Mouse (Mus musculus) kidney, embryonic 14.5 days (tissue): ENCODE measurements around the gene Hoxa3. TPM values are rescaled to one million over a fixed set of nuclear protein-coding genes. Genes with fewer than 3 reads are reported as not detected.

Source experiments
- ATAC-seq: fragments of 200-750 bp; cut with Nextera tagmentation; 2 replicates; pipeline ENCODE4 v1.8.0; 2017; ENCODE audit warnings: moderate number of reproducible peaks, mild to moderate bottlenecking, moderate TSS enrichment, moderate library complexity; ENCODE audit not compliant: low FRiP score, low TSS enrichment
- H3K27ac ChIP-seq: fragments of 300-500 bp; sonication (generic); 2 replicates; pipeline ENCODE4 v1.5.1; 2014; ENCODE audit warnings: low read depth, mild to moderate bottlenecking, low read length, moderate library complexity, mixed read lengths
- H3K27me3 ChIP-seq: fragments of 300-500 bp; sonication (generic); 2 replicates; pipeline ENCODE4 v1.6.1; 2014; ENCODE audit warnings: mild to moderate bottlenecking, low read length; ENCODE audit not compliant: control insufficient read depth, insufficient read depth
- H3K36me3 ChIP-seq: fragments of 300-500 bp; sonication (generic); 2 replicates; pipeline ENCODE4 v1.6.1; 2014; ENCODE audit warnings: low read length, mixed read lengths; ENCODE audit not compliant: control insufficient read depth, insufficient read depth
- H3K4me1 ChIP-seq: fragments of 300-500 bp; sonication (generic); 2 replicates; pipeline ENCODE4 v1.6.1; 2014; ENCODE audit warnings: low read length, mixed read lengths; ENCODE audit not compliant: control insufficient read depth, insufficient read depth
- H3K4me2 ChIP-seq: fragments of 300-500 bp; sonication (generic); replicated peaks from 2 replicates; pipeline ENCODE4 v1.6.1; 2014; ENCODE audit warnings: low read depth, mild to moderate bottlenecking, low read length
- H3K4me3 ChIP-seq: fragments of 300-500 bp; sonication (generic); 2 replicates; pipeline ENCODE4 v1.5.1; 2014; ENCODE audit warnings: mild to moderate bottlenecking, low read length
- H3K9ac ChIP-seq: fragments of 300-500 bp; sonication (generic); 2 replicates; pipeline ENCODE4 v1.6.1; 2014; ENCODE audit warnings: low read depth, mild to moderate bottlenecking, low read length, moderate library complexity
- H3K9me3 ChIP-seq: fragments of 300-500 bp; sonication (generic); 2 replicates; pipeline ENCODE4 v1.6.1; 2016; ENCODE audit warnings: low read length; ENCODE audit not compliant: control insufficient read depth
- WGBS: fragments of 180-500 bp; shearing (Covaris S2); extraction: QIAGEN DNeasy Blood & Tissue Kit; methylation state at CpG from one replicate; pipeline ENCODE4 v1.1.7; 2014; 5-methylcytosine and 5-hydroxymethylcytosine counted together
- polyA plus RNA-seq: library from polyadenylated mRNA; unstranded; fragments of >200 nt; fragmentation: Nextera tagmentation; extraction: Ambion mirVana; gene quantifications from 2 replicates; pipeline ENCODE4 v1.2.1, GENCODE M21; 2014

Hoxa3 gene
- polyA plus RNA-seq, 1 experiment from 2014 or later = 13.6 TPM

GRCm38 (mm10) chr6:52241001-52241621 is 28.0 kb upstream of the Hoxa3 start:
- H3K9ac ChIP-seq = peak overlapping the region; percentile 96
- WGBS = 3% methylated on average over 9 of the region's 9 CpGs
- no peak for ATAC-seq

GRCm38 (mm10) chr6:52240389-52241000 is 27.4 kb upstream of the Hoxa3 start, which contains the start of gene Hoxa10:
TSS of gene Hoxa10 (minus strand) at chr6:52240854.
- H3K27me3 ChIP-seq = no peaks in the 10 kb centered on the region; the same call in none of the 2 replicates
- H3K27ac ChIP-seq = peak within 1 kb of the TSS; percentile 98

More at GRCm38 (mm10) chr6:52241001-52241621, 28.0 kb upstream of the Hoxa3 start:
- peaks cover 15% of the 10 kb centered on the region for H3K4me1 ChIP-seq
- peak overlapping the region; percentile 83 for H3K4me2 ChIP-seq
- H3K36me3 ChIP-seq = no peaks in the 10 kb centered on the region
- no peaks in the 10 kb centered on the region for H3K9me3 ChIP-seq
- H3K27ac ChIP-seq = peak overlapping the region; percentile 98
- no peaks in the 10 kb centered on the region; the same call in none of the 2 replicates for H3K27me3 ChIP-seq
- peak overlapping the region; percentile 64 for H3K4me3 ChIP-seq

GRCm38 (mm10) chr6:52239625-52240388 is 26.7 kb upstream of the Hoxa3 start:
- under 1% methylated on average over 30 of the region's 30 CpGs for WGBS
- Histone ChIP-seq H3K27me3 (peaks cover 3% of the 10 kb centered on the region; the same call in 1 of the 2 replicates), H3K27ac (peak overlapping the region; percentile 98), H3K9me3 (no peaks in the 10 kb centered on the region), H3K9ac (peak overlapping the region; percentile 96), H3K4me3 (peak overlapping the region; percentile 64), H3K36me3 (no peaks in the 10 kb centered on the region), H3K4me1 (peaks cover 21% of the 10 kb centered on the region), H3K4me2 (peak overlapping the region; percentile 83)
- no peak for ATAC-seq

More at GRCm38 (mm10) chr6:52240389-52241000, 27.4 kb upstream of the Hoxa3 start, which contains the start of gene Hoxa10:
- H3K9ac ChIP-seq = peak within 1 kb of the TSS; percentile 96
- peak within 1 kb of the TSS; percentile 64 for H3K4me3 ChIP-seq
- peak; percentile 69 for ATAC-seq
- H3K4me1 ChIP-seq = peaks cover 21% of the 10 kb centered on the region
- H3K9me3 ChIP-seq = no peaks in the 10 kb centered on the region
- peak within 1 kb of the TSS; percentile 83 for H3K4me2 ChIP-seq
- H3K36me3 ChIP-seq = no peaks in the 10 kb centered on the region
- under 1% methylated on average over 35 of the region's 35 CpGs for WGBS

- Histone ChIP-seq H3K4me2 (peak overlapping the region; percentile 83), H3K27ac (peak overlapping the region; percentile 4; the same call in 1 of the 2 replicates), H3K36me3 (no peaks in the 10 kb centered on the region), H3K4me1 (peaks cover 21% of the 10 kb centered on the region), H3K27me3 (peaks cover 9% of the 10 kb centered on the region; the same call in 1 of the 2 replicates), H3K9ac (peak overlapping the region; percentile 96), H3K4me3 (peak overlapping the region; percentile 64), H3K9me3 (no peaks in the 10 kb centered on the region)
- WGBS = 2% methylated on average over 7 of the region's 7 CpGs
- no peak for ATAC-seq
Measured at GRCm38 (mm10) chr6:52238976-52239375, 25.8 kb upstream of the Hoxa3 start.

- Histone ChIP-seq H3K36me3 (no peaks in the 10 kb centered on the region), H3K9me3 (no peaks in the 10 kb centered on the region), H3K4me2 (peak overlapping the region; percentile 83), H3K27ac (peak overlapping the region; percentile 98; the same call in 1 of the 2 replicates), H3K4me3 (peak overlapping the region; percentile 64), H3K9ac (peak overlapping the region; percentile 96), H3K27me3 (peaks cover 12% of the 10 kb centered on the region; the same call in 1 of the 2 replicates), H3K4me1 (peaks cover 21% of the 10 kb centered on the region)
- WGBS = 3% methylated on average over 7 of the region's 7 CpGs
- ATAC-seq = no peak
Measured at GRCm38 (mm10) chr6:52238155-52238545, 25.0 kb upstream of the Hoxa3 start.

GRCm38 (mm10) chr6:52237346-52238154 is 24.4 kb upstream of the Hoxa3 start:
- peak overlapping the region; percentile 83 for H3K4me2 ChIP-seq
- H3K9ac ChIP-seq = peak overlapping the region; percentile 96
- H3K36me3 ChIP-seq = no peaks in the 10 kb centered on the region; the same call in 1 of the 2 replicates
- H3K9me3 ChIP-seq = no peaks in the 10 kb centered on the region
- H3K4me3 ChIP-seq = peak overlapping the region; percentile 64
- 7% methylated on average over 10 of the region's 10 CpGs for WGBS
- ATAC-seq = no peak
- peak overlapping the region; percentile 98 for H3K27ac ChIP-seq
- peaks cover 12% of the 10 kb centered on the region; the same call in 1 of the 2 replicates for H3K27me3 ChIP-seq
- peaks cover 21% of the 10 kb centered on the region for H3K4me1 ChIP-seq

GRCm38 (mm10) chr6:52236806-52237205 is 23.7 kb upstream of the Hoxa3 start:
- 12% methylated on average over 3 of the region's 3 CpGs for WGBS
- H3K36me3 ChIP-seq = no peaks in the 10 kb centered on the region; the same call in 1 of the 2 replicates
- peak overlapping the region; percentile 83 for H3K4me2 ChIP-seq
- H3K4me1 ChIP-seq = peaks cover 19% of the 10 kb centered on the region
- H3K4me3 ChIP-seq = peak overlapping the region; percentile 64
- peaks cover 12% of the 10 kb centered on the region; the same call in 1 of the 2 replicates for H3K27me3 ChIP-seq
- no peak for ATAC-seq
- peak overlapping the region; percentile 96 for H3K9ac ChIP-seq
- H3K27ac ChIP-seq = peak overlapping the region; percentile 98
- H3K9me3 ChIP-seq = no peaks in the 10 kb centered on the region

GRCm38 (mm10) chr6:52235866-52236265 is 22.7 kb upstream of the Hoxa3 start:
- WGBS = 18% methylated on average over 6 of the region's 6 CpGs
- Histone ChIP-seq H3K9me3 (no peaks in the 10 kb centered on the region), H3K27me3 (peaks cover 12% of the 10 kb centered on the region; the same call in 1 of the 2 replicates), H3K9ac (peak overlapping the region; percentile 96), H3K4me1 (peaks cover 10% of the 10 kb centered on the region), H3K27ac (peak overlapping the region; percentile 98), H3K36me3 (peaks cover under 1% of the 10 kb centered on the region; the same call in 1 of the 2 replicates), H3K4me3 (peak overlapping the region; percentile 64), H3K4me2 (peak overlapping the region; percentile 83)
- no peak for ATAC-seq
